Mouse (Mus musculus): ENCODE results near the gene Mpc2.

Mpc2 gene

DNA sequence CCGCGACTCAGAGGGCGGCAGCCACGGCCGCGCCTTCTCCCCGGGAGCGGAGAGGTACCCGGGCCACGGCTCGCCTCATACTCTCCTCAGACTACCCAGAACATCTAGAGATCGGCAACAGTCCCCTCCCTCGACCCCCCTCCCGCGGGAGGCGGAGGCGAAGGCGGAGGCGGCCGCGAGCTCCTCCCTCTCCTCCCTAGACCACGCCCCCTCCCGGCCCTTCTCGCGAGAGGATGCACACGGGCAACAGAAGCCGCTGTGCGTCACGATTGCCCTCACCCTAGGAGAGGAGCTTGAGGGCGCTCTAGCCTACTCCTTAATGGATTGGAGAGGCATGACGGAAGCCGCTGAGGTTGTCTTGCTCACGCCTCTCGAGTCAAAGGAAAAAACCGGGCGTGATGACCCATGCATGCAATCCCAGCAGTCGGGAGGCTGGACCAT lies at the start of gene Mpc2, which contains the start of gene Dcaf6:
Mpc2 (plus strand) TSS at position 278 of the 441 bp plus-strand sequence.
Dcaf6 (minus strand) TSS at position 116 of the 441 bp plus-strand sequence.
- peak; percentile 100 for DNase-seq (ENCODE audit: low spot score in 2 of 2)

DNA sequence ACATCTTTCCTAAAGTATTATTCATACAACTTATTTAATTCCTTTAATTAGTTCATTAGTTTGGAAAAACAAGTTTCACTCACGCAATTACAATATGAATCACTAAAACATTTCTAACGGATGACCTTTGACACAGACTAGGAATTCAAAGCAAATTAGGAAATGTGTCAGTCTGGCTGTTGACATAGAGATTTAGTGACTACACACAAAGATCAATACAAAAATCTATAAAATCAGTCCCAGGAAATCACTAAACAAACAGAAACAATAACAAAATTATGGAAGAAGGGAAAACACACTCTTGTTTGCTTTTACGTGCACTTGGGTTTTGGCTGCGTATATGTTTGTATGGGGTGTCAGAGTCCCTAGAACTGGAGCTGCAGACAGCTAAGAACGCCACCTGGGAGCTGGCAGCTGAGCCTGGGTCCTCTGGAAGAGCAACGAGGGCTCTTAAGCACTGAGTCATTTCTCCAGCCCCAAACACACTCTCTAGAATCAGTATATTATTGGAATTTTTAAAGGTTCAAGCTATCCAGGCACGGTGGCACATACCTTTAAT lies 39.0 kb upstream of the Mpc2 start:
- DNase-seq (ENCODE audit: low spot score in 2 of 2) = no peak

DNA sequence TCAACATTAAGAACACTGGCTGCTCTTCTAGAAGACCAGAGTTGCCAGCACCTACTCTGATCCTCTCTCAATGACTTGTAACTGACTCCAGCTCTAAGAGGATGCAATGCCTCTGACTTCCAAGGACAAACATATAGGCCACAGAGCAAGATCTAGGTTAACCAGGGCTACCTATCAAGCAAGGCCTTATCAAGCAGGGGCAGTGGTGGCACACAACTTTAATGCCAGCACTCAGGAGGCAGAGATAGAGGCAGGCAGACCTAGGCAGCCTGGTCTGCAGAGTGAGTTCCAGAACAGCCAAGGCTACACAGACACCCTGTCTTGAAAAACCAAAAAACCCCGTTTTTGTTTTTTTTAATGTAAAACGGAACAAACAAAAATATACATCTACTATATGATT lies 34.2 kb upstream of the Mpc2 start:
- DNase-seq (ENCODE audit: low spot score in 2 of 2) = peak in 1 of 2 experiments; percentile 55

DNA sequence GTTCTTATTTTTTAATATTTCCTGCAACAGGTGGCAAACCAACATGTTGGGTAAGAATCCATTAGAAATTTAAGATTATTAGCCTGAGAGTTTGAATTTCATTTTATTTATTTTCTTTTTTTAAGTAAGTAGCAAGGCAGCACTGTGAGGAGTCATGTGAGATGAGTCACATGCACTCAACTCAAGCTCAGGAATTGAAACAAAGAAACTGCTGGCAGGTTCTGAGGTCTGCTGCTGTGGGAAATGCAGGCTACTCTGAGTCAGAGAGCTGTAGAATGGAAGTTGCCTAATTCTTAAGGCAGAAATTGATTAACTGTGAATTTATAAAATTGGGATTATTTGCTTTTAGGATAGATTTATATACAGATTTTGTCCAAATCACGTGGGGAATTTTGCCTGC lies 27.6 kb upstream of the Mpc2 start:
- DNase-seq (ENCODE audit: low spot score in 2 of 2) = no peak

DNA sequence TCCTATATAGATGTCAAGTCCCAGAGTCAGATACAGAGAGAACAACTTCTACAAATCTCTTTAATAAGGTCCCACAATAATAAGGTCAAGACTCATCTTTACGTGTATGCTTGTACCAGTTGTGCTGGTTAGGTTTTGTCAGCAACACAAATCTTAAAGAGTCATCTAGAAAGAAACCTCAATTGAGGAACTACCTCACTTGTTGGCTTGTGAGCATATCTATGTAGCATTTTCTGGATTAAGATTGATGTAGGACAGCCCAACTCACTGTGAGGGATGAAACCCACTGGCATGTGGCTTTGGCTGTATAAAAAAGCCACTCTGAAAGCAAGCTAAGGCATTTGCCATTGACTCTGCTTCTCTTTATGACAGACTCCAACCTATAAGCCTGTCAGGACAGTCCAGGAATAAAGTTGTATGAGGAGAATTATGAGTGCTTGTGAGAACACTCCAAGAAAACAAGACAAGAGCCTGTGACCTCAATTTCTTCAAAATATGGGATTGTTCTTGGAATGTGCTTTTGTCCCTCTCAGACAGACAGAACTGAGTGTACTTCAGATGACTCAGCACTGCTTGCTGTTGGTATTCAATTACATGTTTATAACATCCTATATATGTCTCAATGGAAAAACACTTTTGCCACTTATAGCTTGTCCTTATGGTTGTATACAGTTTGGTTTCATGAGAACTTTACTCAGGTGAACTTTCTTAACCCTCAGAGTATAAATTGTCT lies 22.0 kb upstream of the Mpc2 start:
- DNase-seq (ENCODE audit: low spot score in 2 of 2) = no peak

DNA sequence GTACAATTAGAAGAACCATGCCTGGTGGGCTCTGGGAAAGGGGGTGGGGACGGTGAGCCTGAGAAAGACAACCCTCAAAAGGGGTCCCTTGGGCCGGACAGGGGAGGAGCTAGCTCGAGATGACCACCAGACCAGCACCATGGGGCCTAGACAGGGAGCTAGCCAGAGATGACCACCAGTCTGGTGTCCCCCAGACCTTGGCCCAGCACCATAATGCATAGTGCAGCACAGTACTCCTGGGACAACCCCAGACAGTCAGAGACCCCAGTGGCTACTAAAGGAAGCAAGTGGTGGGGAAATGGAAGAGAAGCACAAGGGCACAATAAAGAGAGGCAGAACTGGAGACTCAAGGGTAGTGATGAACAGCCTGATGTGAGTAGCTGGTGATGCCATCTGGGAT lies 19.6 kb upstream of the Mpc2 start:
- no peak for DNase-seq (ENCODE audit: low spot score in 2 of 2)

DNA sequence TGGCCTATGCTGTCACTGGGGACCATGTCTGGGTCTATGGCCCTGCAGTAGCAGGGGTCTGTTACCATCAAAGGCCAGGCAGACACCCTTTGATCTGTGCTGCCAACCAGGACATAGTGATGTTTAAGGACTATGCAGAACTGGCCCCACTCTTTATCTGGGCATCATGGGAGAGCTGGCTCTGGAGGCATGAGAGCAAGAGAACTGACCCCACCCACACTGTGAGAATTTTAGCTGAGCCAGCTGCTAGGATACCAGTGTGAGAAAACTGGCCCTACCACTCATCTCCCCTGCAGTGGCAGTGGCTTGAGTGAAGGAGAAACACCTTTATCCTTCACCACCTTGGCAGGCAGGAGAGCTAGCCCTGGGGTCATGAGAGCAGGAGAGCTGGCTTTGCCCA lies 19.2 kb upstream of the Mpc2 start:
- DNase-seq (ENCODE audit: low spot score in 2 of 2) = no peak

DNA sequence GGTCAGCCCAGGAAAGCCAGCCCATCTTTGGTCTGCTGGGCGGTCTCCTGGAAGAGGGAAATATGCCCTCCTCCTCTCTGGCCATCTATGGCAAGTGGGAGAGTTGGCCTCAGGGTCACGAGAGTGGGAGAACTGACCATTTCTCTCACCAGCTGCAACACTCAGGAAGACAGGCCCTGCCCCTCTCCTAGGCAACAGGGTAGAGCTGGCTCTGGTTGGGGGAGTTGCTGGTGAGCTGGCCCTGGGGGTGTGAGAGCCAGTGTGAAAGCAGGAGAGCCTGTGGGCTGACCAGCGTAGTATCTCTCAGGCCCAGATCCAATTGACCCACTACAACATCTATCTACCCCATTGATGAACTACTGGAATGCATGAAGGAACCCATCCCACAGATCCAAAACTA lies 18.7 kb upstream of the Mpc2 start:
- DNase-seq (ENCODE audit: low spot score in 2 of 2) = no peak

DNA sequence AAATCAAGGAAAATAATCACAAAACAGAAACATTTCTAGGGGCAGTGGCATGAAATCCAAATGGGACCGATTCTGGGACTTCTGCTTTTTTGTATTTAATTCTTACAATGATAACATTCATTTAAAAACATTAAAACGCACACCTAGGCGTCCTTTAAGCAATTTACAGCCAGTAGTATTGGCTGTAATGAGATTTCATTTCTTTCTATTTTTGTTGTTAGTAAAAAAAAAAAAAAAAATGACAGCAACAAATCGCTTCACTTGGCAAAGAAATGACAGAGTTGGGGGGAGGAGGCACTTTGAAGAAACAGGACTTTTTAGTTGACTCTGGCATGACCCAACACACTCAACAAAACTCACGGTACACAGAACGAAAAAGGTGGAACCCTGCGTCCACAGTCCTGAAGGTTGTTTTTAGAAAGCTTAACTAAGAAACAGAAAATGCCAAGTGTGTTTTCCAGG lies 1.4 kb upstream of the Mpc2 start:
- no peak for DNase-seq (ENCODE audit: low spot score in 2 of 2)

DNA sequence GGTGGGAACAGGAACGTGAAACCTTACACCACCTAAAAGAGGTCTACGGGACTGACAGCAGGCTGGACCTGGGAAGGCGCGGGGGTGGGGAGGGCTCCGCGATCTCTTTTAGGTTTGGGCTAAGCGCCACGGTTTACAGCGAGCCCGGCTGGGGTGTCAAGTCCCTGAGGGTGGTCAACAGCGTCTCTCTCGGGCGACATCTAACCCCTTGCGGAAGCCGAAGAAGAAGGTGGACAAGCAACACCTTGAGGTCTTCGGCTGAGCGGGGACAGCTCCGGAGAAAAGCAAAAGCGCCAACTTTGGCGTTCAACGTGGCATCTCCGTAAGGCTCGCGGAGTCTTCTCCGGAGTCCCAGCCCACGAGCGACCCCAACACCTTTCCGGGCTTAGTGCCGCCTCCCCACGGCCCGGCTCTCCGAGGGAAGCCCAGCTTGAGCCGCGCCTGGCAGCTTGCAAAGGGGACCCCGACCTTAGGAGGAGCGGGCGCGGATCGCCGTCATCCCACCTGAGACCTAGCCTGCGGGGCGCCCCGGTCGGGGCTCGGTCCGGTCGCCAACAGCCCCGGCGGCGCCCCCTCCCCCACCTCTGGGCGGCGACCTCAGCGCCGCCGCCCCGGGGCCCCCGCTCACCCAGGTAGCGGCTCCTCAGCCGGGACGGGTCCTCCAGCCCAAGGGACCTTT lies 795 bp upstream of the Mpc2 start:
- peak; percentile 73 to 75 for DNase-seq (ENCODE audit: low spot score in 2 of 2)

DNA sequence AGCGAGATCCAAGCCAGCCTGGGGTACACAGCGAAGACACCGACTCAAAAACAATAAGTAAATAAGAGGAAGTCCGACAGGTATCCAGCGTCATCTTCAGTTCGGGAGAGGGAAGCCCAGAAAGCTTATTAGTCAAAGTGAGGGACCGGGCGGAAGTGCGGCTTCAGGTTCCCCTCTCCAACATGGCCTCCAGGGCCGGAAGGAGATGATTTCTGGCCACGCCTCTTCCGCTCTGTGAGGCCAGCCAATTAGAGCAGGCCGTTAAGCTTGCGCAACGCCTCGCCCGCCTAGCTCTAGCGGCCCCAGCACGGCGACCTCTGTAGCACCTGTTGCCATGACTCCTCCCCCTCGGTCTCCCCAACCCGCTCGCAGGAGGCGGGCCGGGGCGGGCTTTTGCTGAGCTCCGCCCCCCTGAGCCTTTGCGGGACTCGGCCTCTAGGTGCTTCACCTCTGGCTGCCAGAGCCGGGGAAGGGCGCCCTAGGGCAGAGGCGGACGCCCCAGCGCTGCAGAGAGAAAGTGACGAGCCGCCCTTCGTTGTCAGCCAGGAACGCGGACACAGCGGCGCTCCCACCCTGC lies 452 bp downstream of the Mpc2 start:
- peak; percentile 98 to 99 for DNase-seq (ENCODE audit: low spot score in 2 of 2)

DNA sequence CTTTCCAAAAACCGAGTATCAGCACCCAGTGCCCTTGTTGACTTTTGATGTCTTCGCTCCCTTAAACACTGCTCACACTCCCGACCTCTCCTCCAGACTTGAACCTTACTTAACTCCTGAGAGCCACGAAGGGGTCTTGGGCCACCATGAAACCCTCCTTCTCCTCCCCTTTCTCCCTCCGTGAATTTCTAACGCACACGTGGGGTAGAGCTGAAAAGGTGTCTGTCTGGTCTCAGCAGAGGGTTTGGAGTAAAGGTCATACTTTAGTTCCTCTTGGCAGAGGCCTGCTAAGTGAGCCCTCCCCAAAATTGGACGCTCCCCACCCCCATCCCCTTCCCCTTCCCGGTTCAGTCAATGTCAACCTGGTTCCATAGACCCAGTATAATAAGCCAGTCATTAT lies 1.2 kb downstream of the Mpc2 start:
- no peak for DNase-seq (ENCODE audit: low spot score in 2 of 2)

DNA sequence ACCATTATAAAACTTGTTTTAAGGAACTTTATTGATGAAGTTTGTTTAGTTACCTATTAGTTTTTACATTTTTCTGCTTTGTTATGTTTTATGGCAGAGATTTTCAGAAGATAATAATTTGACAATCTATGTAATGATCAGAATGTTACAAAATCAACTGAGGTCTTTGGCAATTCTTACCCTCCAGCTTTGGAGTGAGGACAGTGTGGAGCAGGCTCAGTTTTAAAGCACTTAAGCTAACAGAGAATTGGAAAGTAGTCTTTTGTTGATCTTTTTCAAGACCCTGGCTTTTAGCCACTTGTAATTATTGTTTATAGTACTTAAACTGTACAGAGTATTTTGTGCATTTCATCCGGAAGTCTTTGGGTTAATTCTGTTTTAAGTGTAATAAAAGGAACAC lies 2.4 kb downstream of the Mpc2 start:
- DNase-seq (ENCODE audit: low spot score in 2 of 2) = no peak

DNA sequence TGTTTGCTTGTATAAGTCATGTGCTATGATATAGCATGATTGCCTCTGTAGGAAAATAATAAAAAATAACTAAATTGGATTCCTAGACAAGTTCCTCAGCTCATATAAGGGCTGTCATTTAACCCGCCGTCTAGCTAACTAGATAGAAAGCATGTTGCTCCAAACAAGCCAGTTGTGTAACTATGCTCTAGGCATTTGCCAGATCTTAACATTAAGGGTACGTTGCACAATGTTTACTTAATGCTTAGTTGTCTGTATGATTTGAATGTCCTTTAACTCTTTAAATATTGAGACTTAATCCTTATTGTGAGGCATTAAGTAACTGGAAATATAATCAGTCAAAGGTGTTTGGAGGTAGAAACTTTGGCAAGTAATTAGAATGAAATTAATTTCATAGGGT lies 4.1 kb downstream of the Mpc2 start:
- no peak for DNase-seq (ENCODE audit: low spot score in 2 of 2)

DNA sequence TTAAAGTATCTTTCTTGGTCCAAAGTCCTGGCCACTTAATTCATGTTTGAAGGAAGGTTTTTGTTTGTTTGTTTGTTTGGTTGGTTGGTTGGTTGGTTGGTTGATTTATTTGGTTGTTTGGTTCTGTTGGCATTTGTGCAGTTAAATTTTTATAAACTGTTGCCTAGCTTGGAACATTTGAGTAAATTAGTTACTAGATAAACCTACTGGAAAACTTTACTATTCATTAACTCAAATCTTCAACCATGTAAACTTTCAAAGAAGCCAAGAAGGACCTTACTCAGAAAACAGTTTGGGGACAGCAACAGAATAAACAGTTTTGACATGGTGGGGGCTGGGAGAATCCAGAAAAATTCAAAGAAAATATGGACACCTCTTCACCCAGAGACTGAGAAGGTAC lies 8.5 kb downstream of the Mpc2 start:
- no peak for DNase-seq (ENCODE audit: low spot score in 2 of 2)

DNA sequence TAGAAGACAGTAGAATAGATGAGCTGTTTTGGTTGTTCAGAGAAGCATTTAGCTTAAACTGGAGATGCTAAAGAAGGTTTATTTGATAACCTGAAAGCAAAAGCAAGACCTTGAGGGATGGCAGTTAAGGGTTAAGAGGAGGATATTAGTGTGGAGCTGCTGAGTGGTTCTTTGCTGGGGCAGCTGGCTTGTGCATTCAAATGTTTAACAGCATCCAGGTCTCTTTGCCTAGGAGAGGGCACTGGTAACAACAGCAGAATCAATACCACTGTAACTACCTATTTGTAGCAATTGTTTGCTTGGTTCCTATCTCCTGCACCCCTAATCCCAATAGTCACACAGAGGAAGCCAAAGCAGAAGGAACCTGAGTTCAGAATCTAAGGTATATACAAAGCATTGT lies 9.3 kb downstream of the Mpc2 start:
- DNase-seq (ENCODE audit: low spot score in 2 of 2) = no peak

DNA sequence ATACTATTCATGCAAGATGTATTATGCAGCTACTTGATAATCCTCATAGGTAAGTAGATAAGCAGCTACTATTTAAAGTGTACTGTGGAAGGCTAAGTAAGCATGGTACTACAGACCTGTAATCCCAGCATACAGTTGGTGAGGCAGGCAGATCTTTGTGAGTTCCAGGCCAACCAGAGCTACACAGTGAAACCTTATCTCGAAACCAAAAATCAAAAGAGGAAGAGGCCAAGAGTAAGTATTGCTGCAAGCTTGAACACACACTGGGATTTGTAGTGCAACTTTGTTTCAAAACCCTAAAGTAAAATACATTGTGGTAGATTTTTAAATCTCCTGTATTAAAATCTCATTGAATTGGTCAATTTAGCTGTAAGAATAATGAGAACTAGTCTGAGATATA lies 11.1 kb downstream of the Mpc2 start:
- DNase-seq (ENCODE audit: low spot score in 2 of 2) = no peak

DNA sequence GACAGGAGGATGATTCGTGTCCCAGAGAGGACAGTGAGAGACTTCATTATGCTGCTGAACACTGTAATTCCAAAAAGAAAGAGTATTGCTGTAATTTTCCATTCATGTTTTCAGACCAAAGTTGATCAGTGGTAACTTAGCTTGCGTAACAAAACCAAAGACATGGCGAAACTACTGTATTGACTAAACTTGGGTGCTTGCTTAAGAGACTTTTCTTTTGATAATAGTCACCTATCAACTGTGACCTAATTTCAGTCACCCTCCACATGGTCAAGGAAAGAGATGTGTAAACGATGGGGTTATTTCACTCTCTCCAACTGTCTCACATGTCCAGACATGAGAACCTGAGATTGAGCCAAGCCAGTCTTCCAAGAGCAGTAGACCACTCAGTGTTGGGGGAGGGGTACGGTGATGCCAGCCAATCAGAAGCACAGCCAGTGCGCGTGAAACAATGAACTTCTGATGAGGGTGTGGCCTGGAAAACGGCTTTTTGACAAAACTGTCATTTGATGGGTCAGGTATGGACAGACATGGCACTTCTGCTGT lies 24.3 kb downstream of the Mpc2 start, which contains the start of gene Adcy10:
Adcy10 (plus strand) TSS at position 496 of the 546 bp plus-strand sequence.
- no peak for DNase-seq (ENCODE audit: low spot score in 2 of 2)

DNA sequence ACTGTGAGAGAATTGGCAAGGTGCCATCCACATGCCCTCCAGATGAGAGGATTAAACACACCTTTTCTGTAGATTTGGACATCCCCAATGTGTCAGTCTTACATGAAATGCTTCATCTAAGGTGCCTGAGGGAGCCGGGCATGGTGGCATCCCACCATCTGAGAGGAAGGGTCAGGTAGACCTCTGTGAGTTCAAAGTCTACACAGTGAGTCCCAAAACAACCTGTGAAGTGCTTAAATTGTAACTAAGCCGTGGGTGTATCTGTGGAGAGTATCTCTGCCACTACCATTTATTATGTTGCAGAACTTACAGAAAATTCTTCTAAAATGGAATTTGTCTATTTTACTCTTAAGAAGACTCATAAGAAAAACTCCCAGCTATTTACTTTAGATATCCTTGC lies 25.7 kb downstream of the Mpc2 start:
- no peak for DNase-seq (ENCODE audit: low spot score in 2 of 2)

DNA sequence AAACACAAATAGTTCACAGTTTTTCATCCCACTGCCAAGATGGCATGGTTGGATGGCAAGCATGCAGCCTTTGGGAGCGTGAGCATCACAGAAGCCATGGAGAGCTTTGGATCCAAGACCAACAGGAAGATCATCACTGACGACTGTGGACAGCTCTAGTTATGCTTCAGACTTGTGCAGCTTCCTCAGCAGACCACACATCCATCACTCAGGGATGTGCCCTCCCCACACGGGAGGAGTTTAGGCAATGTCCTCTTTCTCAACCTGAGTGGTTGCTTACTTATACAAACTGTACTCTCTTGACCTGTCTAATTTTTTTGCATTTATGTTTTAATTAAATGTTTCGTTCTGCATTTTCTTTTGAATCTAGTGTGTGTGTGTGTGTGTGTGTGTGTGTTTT lies 28.8 kb downstream of the Mpc2 start:
- DNase-seq (ENCODE audit: low spot score in 2 of 2) = no peak

DNA sequence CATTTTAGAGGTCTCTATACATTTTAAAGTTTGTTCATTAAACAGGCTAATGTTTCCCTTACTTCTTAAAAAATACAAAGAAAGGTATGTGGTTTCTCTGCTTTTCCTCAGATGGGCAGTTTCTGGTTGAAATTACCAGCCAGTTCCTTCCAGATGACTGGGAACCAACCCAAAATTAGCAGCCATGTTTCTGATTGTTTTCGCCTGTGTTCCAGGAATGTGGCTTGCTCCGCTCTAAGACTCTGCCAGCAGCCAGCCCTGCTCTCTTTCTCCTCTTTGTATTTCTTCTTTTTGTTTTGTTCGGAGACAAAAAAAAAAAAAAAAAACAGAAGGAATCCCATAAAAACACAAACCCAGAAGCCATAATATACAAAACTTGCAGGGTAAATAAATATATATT lies 38.4 kb downstream of the Mpc2 start:
- no peak for DNase-seq (ENCODE audit: low spot score in 2 of 2)

DNA sequence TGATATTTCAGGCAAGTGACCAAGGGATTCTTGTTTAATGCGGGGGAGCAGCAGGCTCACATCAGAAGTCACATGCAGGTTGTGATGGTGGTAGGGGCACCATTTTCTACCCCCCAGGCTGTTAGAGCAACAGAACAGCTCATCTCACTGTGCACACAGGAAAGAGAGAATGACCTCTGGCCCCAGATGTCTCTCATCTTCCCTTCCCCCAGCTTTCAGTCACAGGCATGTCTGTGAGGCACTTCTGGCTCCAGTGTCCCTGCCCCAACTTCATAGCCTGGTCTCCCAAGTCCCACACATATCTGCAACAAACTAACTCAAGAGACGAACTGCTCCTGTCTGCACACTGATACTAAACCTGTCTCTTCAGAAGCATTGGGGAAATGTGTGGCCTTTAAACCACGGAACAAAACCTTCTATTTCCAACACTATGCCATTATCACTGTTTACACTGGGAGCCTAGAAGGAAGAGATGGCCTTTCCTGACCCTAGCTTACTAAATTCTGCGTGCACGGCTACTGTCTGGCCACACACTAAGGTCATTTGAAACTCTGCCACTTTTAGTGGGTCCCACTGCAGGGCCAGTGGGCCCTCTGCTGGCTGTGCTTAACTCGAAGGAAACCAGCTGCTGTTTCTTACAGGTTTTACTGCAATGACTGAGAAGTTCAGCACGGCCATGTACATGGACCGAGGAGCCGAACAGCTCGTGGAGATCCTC lies 43.0 kb downstream of the Mpc2 start:
- peak in 1 of 2 experiments; percentile 39 for DNase-seq (ENCODE audit: low spot score in 2 of 2)

Data from spleen, postnatal 10 days (tissue).